Mouse (Mus musculus) 3134 (cell line): ENCODE results near the gene Fam43a.

Experiments used
- DNase-seq: peaks from one replicate; pipeline ENCODE4 v3.0.0-alpha.2; 2011; ENCODE audit warnings: low spot score; ENCODE audit not compliant: insufficient read length; ENCODE audit errors: extremely low read depth

Fam43a gene

DNA sequence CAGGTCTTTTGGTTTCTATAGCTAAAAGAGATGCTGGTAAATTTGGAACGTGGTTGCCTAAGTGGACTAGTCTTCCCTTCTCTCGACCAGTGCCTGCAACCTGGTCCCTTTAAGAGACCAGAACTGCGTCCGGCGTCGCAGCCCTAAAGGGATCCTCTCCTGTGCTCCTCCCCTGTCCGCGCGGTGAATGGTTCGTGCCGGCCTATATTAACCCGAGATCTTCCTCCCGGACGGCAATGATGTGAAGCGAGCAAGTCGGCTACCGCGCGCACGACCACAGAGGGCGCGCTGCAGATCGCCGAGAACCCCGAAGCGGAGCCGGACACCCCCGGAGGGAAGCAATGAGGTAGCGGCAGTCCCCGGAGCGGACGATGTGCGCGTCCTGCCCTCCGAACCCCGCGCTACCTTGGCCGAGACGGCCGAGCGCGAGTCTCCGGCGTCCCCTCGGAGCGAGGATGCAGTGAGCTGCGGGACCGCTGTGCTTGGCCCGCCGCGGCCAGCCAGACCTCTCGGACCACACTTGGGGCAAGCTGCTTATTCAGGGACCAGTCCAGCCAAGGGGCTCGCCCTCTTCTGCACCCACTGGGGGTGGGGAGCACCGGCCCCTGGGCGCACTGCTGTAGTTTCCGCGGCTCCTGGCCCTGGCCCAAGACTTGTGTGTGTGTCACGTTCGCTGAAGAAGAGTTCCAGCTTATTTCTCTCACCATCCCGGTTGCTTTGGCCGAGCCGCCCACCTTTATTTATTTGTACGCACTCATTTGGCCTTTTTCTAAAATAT is at the start of gene Fam43a:
Gene Fam43a, plus strand, starts transcription at position 233 of the 778 bp plus-strand sequence.
- DNase-seq = peak; percentile 88

- peak; percentile 75 for DNase-seq
Observed at GRCm38 (mm10) chr16:30549966-30550747, 49.4 kb upstream of the Fam43a start.

DNA sequence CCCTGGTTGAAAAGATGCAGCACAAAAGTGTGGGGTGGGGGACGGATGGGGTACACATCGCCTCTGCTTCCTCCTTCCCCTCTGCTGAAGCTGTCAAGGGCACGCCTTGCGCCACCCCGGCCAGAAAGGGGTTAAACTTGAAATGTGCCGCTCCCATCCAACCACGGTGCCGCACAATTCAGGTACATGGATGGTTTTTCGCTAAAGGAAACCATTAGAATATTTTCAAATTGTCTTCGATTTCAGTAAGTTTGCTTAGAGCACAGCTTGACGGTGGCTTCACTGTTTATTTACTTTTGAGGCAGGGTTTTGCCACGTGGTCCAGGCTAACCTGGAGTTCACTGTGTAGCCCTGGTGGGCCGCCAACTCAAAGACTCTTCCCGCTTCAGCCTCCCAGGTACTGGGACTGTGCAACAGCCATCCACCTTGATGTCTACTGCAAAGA is 48.8 kb upstream of the Fam43a start, which contains the start of gene Tmem44:
Gene Tmem44, minus strand, starts transcription at position 95 of the 445 bp plus-strand sequence.
- no peak for DNase-seq

DNA sequence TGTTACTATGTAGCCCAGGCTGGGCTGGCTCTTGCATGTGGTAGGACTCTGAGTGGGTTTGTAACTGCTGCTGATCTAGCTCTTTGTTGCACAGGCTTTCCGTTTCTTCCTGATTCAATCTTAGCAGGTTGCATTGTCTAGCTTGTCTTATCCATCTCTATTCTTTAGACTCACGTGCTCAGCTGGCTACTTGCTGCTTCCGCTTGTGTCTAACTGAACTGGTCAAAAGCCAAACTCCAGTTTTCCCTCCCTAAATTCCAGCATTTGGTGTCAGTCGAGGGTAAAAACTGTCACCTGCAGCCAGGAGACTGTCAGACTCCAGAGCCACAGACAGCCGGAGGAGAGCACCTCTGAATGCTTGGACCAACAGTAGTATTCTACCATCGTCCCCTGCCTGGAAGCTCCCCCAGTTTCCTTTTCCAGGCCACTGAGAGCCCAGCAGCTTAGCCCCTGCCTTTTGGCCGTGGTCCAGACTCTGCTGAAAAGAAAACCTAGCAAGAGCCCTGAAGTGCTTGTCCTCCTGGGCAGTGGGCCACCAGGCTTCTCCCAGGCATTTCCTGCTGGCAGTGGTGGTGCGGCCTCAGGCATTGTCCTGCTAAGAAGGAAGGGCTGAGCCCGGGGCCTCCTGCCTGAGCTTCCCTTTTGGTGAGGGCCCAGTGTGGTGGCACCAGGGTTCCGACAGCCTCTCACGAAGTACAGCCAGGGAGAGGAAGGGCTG is 46.7 kb upstream of the Fam43a start:
- DNase-seq = peak; percentile 81

DNA sequence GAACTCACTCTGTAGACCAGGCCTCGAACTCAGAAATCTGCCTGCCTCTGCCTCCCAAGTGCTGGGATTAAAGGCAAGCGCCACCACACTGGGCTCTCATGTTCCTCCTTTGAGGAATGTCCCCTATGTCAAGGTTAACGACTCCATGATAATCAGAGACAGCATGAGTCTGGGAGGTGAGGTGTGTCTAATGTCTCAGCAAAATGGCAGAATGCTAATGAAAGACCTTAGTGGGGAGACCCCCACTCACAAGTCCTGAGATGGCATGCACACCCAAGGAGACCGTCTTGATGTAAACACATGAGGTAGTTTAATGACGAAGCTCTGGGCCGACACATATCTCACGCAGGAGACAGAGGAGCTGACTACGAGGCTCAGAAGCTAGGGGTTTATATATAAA is 45.4 kb upstream of the Fam43a start:
- no peak for DNase-seq

DNA sequence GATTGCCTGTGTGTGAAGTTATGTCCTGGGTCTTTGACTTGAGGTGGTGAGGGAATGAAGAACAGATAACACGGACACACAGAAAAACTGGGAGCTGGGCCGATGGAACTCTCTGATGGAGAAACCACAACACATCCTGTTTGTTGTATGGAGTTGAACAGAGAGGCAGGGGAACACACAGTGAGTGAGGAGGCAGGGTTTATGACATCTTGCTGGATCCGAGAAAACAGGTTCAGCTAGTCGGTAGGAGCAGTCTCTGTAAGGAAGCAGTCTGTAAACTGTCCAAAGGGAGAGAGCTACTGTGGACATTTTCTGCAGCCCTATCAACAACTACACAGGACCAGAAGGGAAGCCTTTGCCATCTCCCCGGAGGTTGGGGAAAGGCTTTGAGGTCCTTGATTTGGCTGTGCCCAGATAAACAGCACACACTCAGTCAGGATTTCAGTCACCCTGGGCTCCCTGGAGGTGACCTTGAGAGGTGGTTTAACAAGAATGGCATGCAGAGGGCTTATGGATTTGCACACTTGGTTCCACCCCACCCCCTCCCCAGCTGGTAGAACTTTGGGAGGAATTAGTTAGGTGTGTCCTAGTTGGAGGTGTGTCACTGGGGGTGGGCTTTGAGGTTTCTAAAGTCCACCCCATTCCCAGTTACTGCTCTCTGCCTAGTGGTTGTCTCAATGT is 40.1 kb upstream of the Fam43a start:
- no peak for DNase-seq

DNA sequence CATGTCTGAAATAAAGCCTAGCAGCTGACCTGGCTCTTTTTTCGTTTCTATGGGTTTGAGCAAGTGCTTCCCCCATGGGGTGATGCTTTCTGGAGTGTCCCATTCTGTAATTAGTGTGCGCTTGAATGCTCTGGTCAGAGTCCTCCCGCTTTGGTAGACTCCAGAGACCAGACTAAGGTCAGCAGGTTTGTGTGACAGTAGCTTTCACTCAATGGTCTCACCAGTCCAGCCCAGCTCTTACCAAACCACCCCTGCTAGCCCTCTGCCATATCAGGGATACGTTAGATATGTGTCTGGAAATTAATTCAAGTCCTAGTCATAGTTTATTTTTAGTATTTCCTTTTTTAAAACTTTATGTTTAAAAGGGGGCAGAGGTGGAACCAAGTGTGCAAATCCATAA is 38.9 kb upstream of the Fam43a start:
- DNase-seq = no peak

- DNase-seq = no peak
Observed at GRCm38 (mm10) chr16:30565631-30566030, 33.9 kb upstream of the Fam43a start.

GRCm38 (mm10) chr16:30570173-30570572 is 29.4 kb upstream of the Fam43a start:
- DNase-seq = no peak

DNA sequence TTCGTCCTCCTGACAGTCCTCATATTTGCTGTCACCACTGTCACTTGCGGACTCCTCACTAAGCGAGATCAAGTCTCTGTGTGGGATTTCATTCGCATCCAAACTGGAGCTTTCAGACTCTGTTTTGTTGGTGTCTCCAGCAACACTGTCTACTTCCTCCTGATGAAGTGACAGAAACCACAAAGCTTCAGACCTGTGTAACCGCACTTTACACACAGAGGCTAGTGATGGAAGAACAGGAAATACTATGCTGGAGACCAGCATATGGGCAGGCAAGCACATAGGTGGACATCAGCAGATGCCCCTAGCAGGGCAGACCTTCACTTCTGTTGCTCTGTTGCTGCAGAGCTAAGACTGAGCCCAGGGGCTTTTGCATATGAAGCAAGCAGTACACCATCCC is 28.1 kb upstream of the Fam43a start:
- no peak for DNase-seq

DNA sequence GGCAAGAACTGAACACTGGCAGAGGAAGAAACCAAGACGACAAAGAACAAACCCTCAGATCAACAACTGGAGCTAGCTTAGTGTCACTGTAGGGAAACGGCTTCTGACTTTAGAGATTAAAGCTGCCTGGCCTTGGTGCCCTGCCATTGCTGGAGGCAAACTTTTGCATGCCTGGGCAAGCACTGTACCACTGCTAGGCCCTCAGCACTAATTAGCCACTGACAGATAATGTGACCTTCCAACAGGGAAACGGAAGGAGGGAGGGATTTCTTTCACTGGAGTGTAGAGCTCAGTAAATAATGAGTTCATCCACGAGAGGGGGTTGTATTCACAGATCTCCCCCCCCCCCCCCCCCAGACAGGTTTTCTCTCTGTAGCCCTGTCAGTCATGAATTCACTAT is 27.3 kb upstream of the Fam43a start:
- DNase-seq = no peak

DNA sequence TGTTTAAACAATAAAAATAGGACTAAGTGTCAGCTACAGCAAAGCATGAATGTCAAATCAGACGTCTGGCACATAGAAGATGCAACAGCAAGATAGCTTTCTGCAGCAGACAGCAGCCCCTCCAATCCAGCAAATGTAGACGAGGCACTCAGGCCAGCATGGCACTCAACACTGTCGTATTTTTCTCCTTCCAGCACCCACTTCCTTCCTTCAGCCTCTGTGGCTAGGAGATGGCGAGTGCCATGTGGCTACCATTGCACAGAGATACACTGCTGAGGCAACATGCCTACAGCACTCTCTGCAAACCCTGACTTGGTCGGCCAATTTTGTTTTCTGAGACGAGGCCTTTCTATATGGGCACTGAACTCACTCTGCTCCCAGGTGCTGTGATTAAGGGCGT is 23.7 kb upstream of the Fam43a start:
- no peak for DNase-seq

DNA sequence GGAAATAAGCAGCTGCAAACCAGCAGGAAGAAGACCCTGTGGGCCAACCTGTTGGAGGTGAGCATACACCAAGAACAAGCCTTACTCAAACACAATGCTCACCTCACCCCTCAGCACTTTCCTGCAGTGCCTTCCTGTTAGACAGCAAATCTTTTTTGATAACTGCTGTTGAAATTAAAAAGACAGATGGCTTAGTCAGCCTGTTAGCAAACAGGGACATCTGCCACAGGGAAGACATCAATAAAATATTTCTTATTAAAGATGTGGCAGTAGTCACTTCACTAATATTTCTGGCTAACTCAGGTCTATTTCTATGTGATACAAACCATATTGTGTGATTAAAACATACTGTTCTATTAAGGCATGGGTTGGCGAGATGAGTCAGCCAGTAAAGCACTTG is 23.1 kb upstream of the Fam43a start:
- DNase-seq = no peak

DNA sequence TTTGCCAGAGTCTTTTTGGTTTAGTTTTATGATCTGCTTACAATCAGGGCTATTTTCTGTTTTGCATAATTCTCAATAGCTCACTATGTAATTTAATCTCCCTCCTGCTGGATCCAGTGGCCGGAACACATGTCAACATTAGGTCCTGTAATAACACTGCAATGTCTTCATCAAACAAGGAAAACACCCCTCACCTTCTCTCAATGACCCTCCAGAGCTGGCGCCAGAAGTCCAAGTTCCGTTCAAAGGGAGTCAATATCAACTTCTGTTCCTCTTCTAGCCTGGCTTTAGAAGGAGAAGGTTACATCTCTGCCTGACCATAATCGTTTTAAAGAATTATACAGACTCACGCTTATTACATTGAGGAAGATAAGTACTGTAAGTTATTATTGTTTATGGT is 18.8 kb upstream of the Fam43a start:
- DNase-seq = no peak

DNA sequence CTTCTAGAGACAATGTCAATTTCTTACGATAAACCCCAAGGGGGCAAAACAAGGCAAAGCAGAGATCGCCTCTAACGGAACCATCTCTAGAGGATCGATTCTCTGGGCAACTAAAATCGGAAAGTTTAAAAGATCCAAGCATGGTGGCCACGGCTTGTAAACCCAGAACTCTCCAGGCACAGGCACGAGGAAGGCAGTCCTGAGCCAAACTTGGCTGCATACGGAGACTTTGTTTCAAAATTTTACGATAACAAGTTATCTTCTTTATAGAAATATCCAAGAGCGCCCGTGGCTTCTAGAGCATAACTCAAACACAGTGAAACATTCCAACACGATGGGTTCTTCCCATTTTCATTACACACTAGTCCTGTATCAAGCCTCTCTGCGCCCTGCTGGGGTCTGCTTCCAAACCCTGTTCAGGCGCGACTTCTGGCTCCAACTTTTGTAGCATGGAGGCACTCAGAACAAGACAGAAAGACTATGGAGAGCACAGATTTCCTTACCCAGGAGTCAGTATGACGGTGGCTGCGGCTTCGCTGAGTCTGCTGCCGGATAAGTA is 12.5 kb upstream of the Fam43a start:
- DNase-seq = no peak

DNA sequence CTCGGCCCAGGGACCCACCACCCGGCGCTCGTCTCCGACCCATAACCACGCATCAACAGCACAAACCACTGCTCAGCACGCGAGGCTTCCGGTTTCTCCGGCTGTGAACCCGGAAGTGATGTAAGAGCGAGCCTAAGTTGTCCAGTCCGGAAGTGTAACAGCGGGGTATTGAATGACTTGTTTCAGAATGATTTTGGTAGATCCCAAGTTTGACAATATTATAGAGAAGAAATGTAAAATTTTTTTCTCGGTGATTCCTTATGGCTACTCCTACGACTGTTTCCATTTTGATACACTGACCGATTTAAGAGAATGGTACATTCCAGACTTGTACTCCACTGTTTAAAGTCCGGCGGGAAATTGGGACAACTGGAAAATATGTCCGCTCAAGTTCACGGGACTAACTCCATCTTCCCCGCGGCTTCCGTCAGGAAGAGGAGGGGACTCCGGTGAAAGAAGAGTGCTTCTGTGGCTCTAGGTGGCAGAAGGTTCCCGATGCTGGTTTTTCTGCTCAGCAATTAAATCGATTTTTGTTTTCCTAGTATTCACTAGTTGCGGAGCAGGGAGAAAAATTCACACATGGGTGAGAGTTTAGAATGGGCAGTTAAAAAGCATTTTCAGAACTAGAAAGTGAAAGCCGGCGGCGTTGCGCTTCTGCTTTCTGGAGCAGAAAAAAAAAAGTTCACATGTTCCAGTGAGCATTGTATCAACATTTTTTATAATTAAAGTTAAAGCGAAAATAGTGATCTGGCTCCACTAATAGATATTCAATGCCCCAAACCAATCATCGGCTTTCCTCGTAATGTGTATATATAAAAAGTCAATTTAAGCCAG is 11.8 kb upstream of the Fam43a start, which contains the start of gene Lsg1:
Gene Lsg1, minus strand, starts transcription at position 99 of the 834 bp plus-strand sequence.
- peak; percentile 86 for DNase-seq

GRCm38 (mm10) chr16:30590264-30591209 is 9.0 kb upstream of the Fam43a start:
- peak; percentile 29 for DNase-seq

DNA sequence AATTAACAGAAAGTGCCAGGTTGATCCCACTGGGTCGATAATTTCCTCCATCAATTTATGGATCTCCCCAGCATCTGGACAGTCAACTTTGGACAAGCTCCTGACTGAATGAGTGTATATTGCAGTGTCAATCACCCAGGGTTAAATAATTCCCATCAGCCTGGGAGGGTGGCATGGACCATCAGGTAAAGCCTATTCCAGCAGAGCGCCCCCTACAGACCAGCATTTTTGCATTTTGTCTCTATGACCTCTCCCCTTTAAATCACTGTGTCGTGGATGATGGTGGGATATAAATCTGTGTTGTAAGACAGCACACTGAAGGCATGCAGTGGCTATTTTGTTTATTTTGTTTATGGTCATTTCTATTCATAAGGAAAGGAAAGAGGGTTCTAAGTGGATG is 7.5 kb upstream of the Fam43a start:
- DNase-seq = no peak
